Mouse (Mus musculus) lung, embryonic 14.5 days (tissue): ENCODE results near the gene Fbxl8. TPM values are rescaled to one million over a fixed set of nuclear protein-coding genes. Genes with fewer than 3 reads are reported as not detected.

Source experiments
- ATAC-seq: fragments of 200-750 bp; cut with Nextera tagmentation; 2 replicates; pipeline ENCODE4 v1.8.0; 2017; ENCODE audit warnings: mild to moderate bottlenecking, moderate TSS enrichment, moderate library complexity; ENCODE audit not compliant: insufficient read depth
- DNase-seq: peaks from one replicate; pipeline ENCODE4 v3.0.0-alpha.2; 2015
- H3K27ac ChIP-seq: fragments of 300-500 bp; sonication (generic); 2 replicates; pipeline ENCODE4 v1.5.1; 2014; ENCODE audit warnings: low read depth, mild to moderate bottlenecking, moderate library complexity
- H3K27me3 ChIP-seq: fragments of 300-500 bp; sonication (generic); 2 replicates; pipeline ENCODE4 v1.6.1; 2014; ENCODE audit warnings: low read length, control low read depth; ENCODE audit not compliant: insufficient read depth
- H3K36me3 ChIP-seq: fragments of 300-500 bp; sonication (generic); 2 replicates; pipeline ENCODE4 v1.6.1; 2014; ENCODE audit warnings: control low read depth; ENCODE audit not compliant: insufficient read depth
- H3K4me1 ChIP-seq: fragments of 300-500 bp; sonication (generic); 2 replicates; pipeline ENCODE4 v1.6.1; 2014; ENCODE audit warnings: antibody characterized with exemption, control low read depth; ENCODE audit not compliant: insufficient read depth
- H3K4me2 ChIP-seq: fragments of 300-500 bp; sonication (generic); 2 replicates; pipeline ENCODE4 v1.6.1; 2014; ENCODE audit warnings: mild to moderate bottlenecking
- H3K4me3 ChIP-seq: fragments of 300-500 bp; sonication (generic); 2 replicates; pipeline ENCODE4 v1.5.1; 2014; ENCODE audit warnings: low read depth, low read length
- H3K9ac ChIP-seq: fragments of 300-500 bp; sonication (generic); 2 replicates; pipeline ENCODE4 v1.6.1; 2014
- H3K9me3 ChIP-seq: fragments of 300-500 bp; sonication (generic); 2 replicates; pipeline ENCODE4 v1.6.1; 2016; ENCODE audit warnings: low read depth, low read length, control low read depth
- CTCF ChIP-seq: IDR thresholded peaks from 2 replicates; pipeline ENCODE4 v1.5.1; 2016; ENCODE audit warnings: antibody characterized with exemption, low read depth
- WGBS: fragments of 180-500 bp; shearing (Covaris S2); extraction: QIAGEN DNeasy Blood & Tissue Kit; methylation state at CpG from one replicate; pipeline ENCODE4 v1.1.7; 2014; 5-methylcytosine and 5-hydroxymethylcytosine counted together
- polyA plus RNA-seq: library from polyadenylated mRNA; unstranded; fragments of >200 nt; fragmentation: Nextera tagmentation; extraction: Ambion mirVana; gene quantifications from 2 replicates; pipeline ENCODE4 v1.2.1, GENCODE M21; 2014

Fbxl8 gene
- polyA plus RNA-seq, 1 experiment from 2014 or later: 3.8 TPM

DNA sequence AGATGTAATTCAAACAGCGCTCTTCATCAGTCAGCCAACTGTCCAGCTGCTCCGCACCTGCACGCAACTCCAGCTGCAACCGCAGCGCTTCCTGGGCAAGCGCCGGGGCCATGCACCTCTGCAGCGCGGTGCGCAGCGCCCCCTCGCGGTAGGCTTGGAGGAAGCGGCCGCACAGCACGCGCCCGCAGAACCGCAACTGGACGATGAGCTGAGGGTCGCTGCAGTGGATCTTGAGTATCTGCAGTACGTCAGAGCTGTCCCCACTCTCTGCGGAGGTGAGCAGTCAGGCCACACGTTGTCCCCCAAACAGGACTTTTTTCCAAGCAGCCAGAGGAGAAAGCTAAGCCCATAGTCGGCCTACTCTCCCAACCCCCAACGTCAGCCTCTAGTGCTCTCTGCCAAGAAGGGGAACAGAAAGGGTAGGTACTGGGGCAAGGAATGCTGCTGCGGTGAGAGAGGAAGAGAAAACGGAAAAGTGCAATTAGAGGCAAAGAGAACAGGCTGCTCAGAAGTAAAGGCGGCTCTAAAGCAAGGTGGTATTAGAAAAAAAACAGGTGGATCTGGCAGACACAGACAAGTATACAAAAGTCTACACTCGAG lies 4.6 kb upstream of the Fbxl8 start:
- WGBS: 3% methylated on average over 30 of the region's 30 CpGs
- H3K9me3 ChIP-seq: no peaks in the 10 kb centered on the region
- no peaks in the 10 kb centered on the region for H3K36me3 ChIP-seq
- TF ChIP-seq CTCF: peak; percentile 93
- H3K4me2 ChIP-seq: peak overlapping the region; percentile 67
- H3K9ac ChIP-seq: peak overlapping the region; percentile 4; the same call in 1 of the 2 replicates
- no peak overlapping the region for H3K27ac ChIP-seq
- H3K4me3 ChIP-seq: peak overlapping the region; percentile 37
- H3K4me1 ChIP-seq: peaks cover 10% of the 10 kb centered on the region; the same call in 1 of the 2 replicates
- peaks cover 33% of the 10 kb centered on the region for H3K27me3 ChIP-seq
- peak; percentile 88 for DNase-seq
- ATAC-seq: peak; percentile 20

DNA sequence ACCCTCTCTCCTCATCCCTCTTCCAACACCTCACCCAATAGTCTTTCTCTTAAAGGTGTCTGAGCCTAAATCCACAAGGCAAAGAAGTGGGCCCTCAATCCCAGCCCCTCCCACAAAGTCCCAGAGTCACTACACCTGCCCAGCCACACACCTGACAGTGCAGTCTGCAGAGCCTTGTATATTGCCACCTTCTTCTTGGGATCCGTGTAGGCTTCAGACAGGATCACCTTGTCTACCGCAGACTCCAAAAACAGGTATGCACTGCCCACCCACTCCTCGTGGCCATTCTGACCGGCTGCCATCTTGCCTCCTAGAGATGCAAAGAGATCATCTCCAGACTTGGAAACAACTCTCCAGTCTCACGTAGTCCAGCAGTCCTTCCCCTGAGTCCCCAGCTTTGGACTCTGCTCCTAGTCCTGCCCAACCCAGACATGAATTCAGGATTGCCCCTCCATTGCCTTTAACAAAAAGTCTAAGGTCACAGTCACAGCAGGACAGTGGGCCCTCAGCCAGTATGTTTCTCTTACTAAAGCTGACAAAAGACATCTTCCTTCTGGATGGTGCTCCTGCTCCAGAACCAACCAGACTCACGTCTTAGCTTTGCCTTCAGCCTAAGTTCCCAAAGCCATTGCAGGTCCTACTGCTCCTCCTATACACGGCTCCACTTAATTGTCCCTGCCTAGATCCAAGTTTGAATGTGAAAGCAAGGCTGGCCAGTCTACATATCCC lies 3.9 kb upstream of the Fbxl8 start:
- Histone ChIP-seq H3K4me3 (no peak overlapping the region), H3K9me3 (no peaks in the 10 kb centered on the region), H3K27me3 (peaks cover 33% of the 10 kb centered on the region), H3K4me1 (peaks cover 16% of the 10 kb centered on the region; the same call in 1 of the 2 replicates), H3K9ac (no peak overlapping the region), H3K27ac (no peak overlapping the region), H3K36me3 (no peaks in the 10 kb centered on the region), H3K4me2 (no peak overlapping the region)
- 67% methylated on average over 7 of the region's 7 CpGs for WGBS
- DNase-seq (no peak), ATAC-seq (no peak)
- TF ChIP-seq CTCF: no peak

DNA sequence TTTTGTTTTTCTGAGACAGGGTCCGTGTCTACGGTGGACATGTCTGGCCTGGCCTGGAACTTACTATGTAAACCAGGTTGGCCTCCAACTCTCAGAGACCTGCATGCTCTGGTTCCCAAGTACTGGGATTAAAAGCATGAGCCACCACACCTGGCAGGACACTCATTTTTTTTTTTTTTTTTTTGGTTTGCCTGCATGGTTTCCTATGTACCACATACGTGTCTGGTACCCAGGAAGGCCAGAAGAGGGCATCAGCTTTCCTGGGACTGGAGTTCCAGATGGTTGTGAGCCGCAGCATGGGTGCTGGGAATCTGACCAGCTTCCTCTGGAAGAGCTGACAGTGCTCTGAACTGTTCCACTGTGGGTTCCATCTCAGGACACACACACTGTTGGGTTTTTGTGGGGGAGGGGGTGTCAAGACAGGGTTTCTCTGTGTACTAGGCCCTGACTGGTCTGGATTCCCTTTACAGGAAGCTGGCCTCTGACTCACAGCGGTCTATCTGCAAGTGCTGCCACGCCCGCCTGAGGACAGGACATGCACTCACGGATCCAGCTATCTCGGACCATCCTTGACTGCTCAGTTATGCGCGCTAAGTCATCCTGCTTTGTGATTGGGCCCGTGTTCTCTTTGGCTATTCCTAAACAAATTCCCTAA lies 3.0 kb upstream of the Fbxl8 start:
- ATAC-seq: no peak

DNA sequence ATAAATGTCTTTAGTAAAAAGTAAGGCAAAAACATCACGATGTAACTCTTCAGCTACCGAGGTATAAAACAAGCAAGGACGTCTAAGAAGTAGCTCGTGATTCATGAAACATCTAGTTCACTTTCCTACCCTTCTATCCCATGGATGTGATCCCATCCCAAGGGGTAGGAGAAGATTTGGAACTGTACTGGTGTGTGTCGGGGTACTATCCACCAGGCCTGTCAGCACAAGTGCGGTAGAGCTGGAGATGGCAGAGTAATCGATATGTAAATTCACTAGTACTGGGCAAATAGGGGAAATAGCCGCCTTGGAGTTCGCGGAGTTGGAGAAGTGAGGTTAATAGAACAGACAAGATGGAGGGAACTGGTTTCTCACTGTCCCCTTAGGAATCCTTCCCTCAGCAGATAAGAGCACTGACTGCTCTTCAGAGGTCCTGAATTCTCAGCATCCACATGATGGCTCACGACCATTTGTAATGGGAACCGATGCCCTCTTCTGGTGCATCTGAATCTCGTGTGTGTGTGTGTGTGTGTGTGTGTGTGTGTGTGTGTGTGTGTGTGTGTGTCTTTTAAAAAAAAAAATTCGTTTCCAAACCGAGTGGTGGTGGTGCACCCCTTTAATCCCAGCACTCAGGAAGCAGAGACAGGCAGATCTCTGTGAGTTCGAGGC lies 1.1 kb upstream of the Fbxl8 start:
- H3K4me2 ChIP-seq: peak overlapping the region; percentile 73
- H3K9me3 ChIP-seq: no peaks in the 10 kb centered on the region
- H3K27me3 ChIP-seq: peaks cover 51% of the 10 kb centered on the region
- DNase-seq (no peak), ATAC-seq (no peak)
- H3K4me1 ChIP-seq: peaks cover 16% of the 10 kb centered on the region; the same call in 1 of the 2 replicates
- no peak overlapping the region for H3K9ac ChIP-seq
- no peaks in the 10 kb centered on the region for H3K36me3 ChIP-seq
- no peak overlapping the region for H3K27ac ChIP-seq
- no peak for TF ChIP-seq CTCF
- 42% methylated on average over 16 of the region's 16 CpGs for WGBS
- no peak overlapping the region; the same call in 1 of the 2 replicates for H3K4me3 ChIP-seq

More for the DNA sequence above, 3.0 kb upstream of the Fbxl8 start:
- peaks cover 38% of the 10 kb centered on the region for H3K27me3 ChIP-seq
- H3K4me2 ChIP-seq: no peak overlapping the region
- no peaks in the 10 kb centered on the region for H3K9me3 ChIP-seq
- no peak overlapping the region for H3K9ac ChIP-seq
- DNase-seq: no peak
- peaks cover 16% of the 10 kb centered on the region; the same call in 1 of the 2 replicates for H3K4me1 ChIP-seq
- 86% methylated on average over 12 of the region's 12 CpGs for WGBS
- no peaks in the 10 kb centered on the region for H3K36me3 ChIP-seq
- no peak overlapping the region for H3K4me3 ChIP-seq
- TF ChIP-seq CTCF: 0 out of 2 replicates have a peak, but pooled peaks have one; percentile 8
- H3K27ac ChIP-seq: no peak overlapping the region

DNA sequence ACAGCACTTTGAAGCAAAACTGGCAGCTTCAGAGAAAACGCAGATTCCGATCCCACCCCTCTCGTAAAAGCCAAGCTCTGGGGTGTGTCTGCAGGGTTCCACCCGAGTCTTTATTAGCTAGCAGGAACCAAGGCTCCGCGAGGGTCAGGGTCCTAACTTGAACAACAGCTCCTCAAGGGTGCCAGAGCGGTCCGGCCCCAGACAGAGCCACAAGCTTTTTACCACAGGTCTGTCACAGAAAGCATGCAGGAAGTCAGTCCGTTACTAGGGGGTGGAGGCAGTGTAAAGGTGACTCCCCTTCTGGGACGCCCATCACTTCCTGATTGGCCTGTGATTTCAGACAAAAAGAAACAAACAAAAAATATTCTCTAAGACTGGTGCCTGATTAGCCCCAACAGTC lies 680 bp downstream of the Fbxl8 start:
- no peak for TF ChIP-seq CTCF
- DNase-seq: no peak
- no peak for ATAC-seq
- no peak overlapping the region for H3K27ac ChIP-seq
- peak overlapping the region; percentile 71 for H3K4me3 ChIP-seq
- peaks cover 22% of the 10 kb centered on the region for H3K4me1 ChIP-seq
- H3K36me3 ChIP-seq: no peaks in the 10 kb centered on the region
- 13% methylated on average over 10 of the region's 10 CpGs for whole genome bisulfite sequencing
- peak overlapping the region; percentile 64 for H3K9ac ChIP-seq
- H3K27me3 ChIP-seq: peaks cover 52% of the 10 kb centered on the region
- H3K9me3 ChIP-seq: no peaks in the 10 kb centered on the region
- peak overlapping the region; percentile 73 for H3K4me2 ChIP-seq

DNA sequence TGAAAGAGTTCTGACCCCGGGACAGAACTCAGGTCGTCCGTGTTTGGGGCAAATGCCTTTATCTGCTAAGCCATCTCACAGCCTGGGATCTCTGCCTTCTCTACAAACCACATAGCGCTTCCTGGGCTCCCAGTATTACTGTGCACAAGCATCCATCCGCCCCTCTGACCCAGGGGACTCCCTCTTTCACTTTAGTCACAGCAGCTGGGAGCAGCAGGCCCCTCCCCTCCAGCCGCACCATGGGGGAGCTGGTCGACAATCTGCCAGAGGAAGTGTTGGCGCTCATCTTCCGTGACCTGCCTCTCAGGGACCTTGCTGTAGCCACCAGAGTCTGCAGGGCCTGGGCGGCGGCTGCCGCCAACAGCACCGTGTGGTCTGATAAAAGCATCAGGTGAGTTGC lies 2.3 kb downstream of the Fbxl8 start:
- TF ChIP-seq CTCF: no peak
- Histone ChIP-seq H3K9me3 (no peaks in the 10 kb centered on the region), H3K4me2 (no peak overlapping the region)

More for the DNA sequence above, 2.3 kb downstream of the Fbxl8 start:
- H3K4me3 ChIP-seq: no peak overlapping the region
- peaks cover 60% of the 10 kb centered on the region for H3K27me3 ChIP-seq
- WGBS: 21% methylated on average over 13 of the region's 13 CpGs
- H3K36me3 ChIP-seq: no peaks in the 10 kb centered on the region
- no peak overlapping the region for H3K9ac ChIP-seq
- DNase-seq (no peak), ATAC-seq (no peak)
- H3K4me1 ChIP-seq: peaks cover 30% of the 10 kb centered on the region
- H3K27ac ChIP-seq: no peak overlapping the region
